Mouse (Mus musculus) forebrain, embryonic 16.5 days (tissue): ENCODE measurements at regions not wholly inside any gene's neighbourhood (a gene's known extent, or its start where the extent isn't known, plus 50 kb on each side); places are given as distances from the start of the nearest gene placed in this dataset.
"Not testable (repeated sequence)": the region's sequence is repeated elsewhere in the genome, so short reads cannot be mapped to it uniquely, and the experiment has no call there.

Experiments used
- ATAC-seq: fragments of 200-750 bp; cut with Nextera tagmentation; 2 replicates; pipeline ENCODE4 v1.8.0; 2017; ENCODE audit warnings: mild to moderate bottlenecking, moderate library complexity
- H3K27ac ChIP-seq: fragments of 300-500 bp; sonication (generic); 2 replicates; pipeline ENCODE4 v1.5.1; 2014; ENCODE audit warnings: low read length, control low read depth
- H3K27me3 ChIP-seq: fragments of 300-500 bp; sonication (generic); replicated peaks from 2 replicates; pipeline ENCODE4 v1.6.1; 2014; ENCODE audit warnings: low read length; ENCODE audit not compliant: control insufficient read depth, insufficient read depth
- H3K36me3 ChIP-seq: fragments of 300-500 bp; sonication (generic); 2 replicates; pipeline ENCODE4 v1.6.1; 2014; ENCODE audit not compliant: control insufficient read depth, insufficient read depth
- H3K4me1 ChIP-seq: fragments of 300-500 bp; sonication (generic); replicated peaks from 2 replicates; pipeline ENCODE4 v1.6.1; 2014; ENCODE audit warnings: low read length; ENCODE audit not compliant: control insufficient read depth, insufficient read depth
- H3K4me2 ChIP-seq: fragments of 300-500 bp; sonication (generic); 2 replicates; pipeline ENCODE4 v1.6.1; 2014; ENCODE audit warnings: mild to moderate bottlenecking, low read length, control low read depth
- H3K4me3 ChIP-seq: fragments of 300-500 bp; sonication (generic); replicated peaks from 2 replicates; pipeline ENCODE4 v1.5.1; 2014; ENCODE audit warnings: mild to moderate bottlenecking, low read length, control low read depth
- H3K9ac ChIP-seq: fragments of 300-500 bp; sonication (generic); replicated peaks from 2 replicates; pipeline ENCODE4 v1.6.1; 2014; ENCODE audit warnings: low read depth, low read length, control low read depth
- H3K9me3 ChIP-seq: fragments of 300-500 bp; sonication (generic); 2 replicates; pipeline ENCODE4 v1.6.1; 2016; ENCODE audit warnings: low read length; ENCODE audit not compliant: control insufficient read depth
- WGBS: fragments of 180-500 bp; shearing (Covaris S2); extraction: QIAGEN DNeasy Blood & Tissue Kit; methylation state at CpG from one replicate; pipeline ENCODE4 v1.1.7; 2014; 5-methylcytosine and 5-hydroxymethylcytosine counted together

GRCm38 (mm10) chr15:92975774-92976173 lies 299.2 kb downstream of the Gxylt1 start:
- Histone ChIP-seq H3K9me3 (no peaks in the 10 kb centered on the region), H3K27me3 (no peaks in the 10 kb centered on the region)
- no peak for ATAC-seq

GRCm38 (mm10) chr15:92974931-92975330 lies 300.0 kb downstream of the Gxylt1 start:
- Histone ChIP-seq H3K9me3 (no peaks in the 10 kb centered on the region), H3K4me2 (no peak overlapping the region), H3K36me3 (no peaks in the 10 kb centered on the region), H3K4me1 (no peaks in the 10 kb centered on the region; the same call in 1 of the 2 replicates), H3K27me3 (no peaks in the 10 kb centered on the region), H3K4me3 (no peak overlapping the region), H3K27ac (no peak overlapping the region), H3K9ac (no peak overlapping the region)
- peak; percentile 75; the same call in 1 of the 2 replicates for ATAC-seq
- WGBS: 87% methylated on average over 3 of the region's 3 CpGs

More at GRCm38 (mm10) chr15:92975774-92976173, 299.2 kb downstream of the Gxylt1 start:
- 75% methylated on average over 4 of the region's 4 CpGs for WGBS
- Histone ChIP-seq H3K36me3 (no peaks in the 10 kb centered on the region), H3K9ac (no peak overlapping the region), H3K4me1 (no peaks in the 10 kb centered on the region; the same call in 1 of the 2 replicates), H3K27ac (no peak overlapping the region), H3K4me3 (no peak overlapping the region), H3K4me2 (no peak overlapping the region)

GRCm38 (mm10) chr15:92973651-92974229 lies 301.2 kb downstream of the Gxylt1 start:
- ATAC-seq: no peak
- H3K9ac ChIP-seq: no peak overlapping the region
- H3K4me1 ChIP-seq: no peaks in the 10 kb centered on the region; the same call in 1 of the 2 replicates
- 73% methylated on average over 9 of the region's 9 CpGs for WGBS
- H3K9me3 ChIP-seq: no peaks in the 10 kb centered on the region
- no peaks in the 10 kb centered on the region for H3K27me3 ChIP-seq
- no peaks in the 10 kb centered on the region for H3K36me3 ChIP-seq
- H3K4me3 ChIP-seq: no peak overlapping the region
- peak overlapping the region; percentile 33; the same call in 1 of the 2 replicates for H3K27ac ChIP-seq
- H3K4me2 ChIP-seq: no peak overlapping the region

- WGBS: 92% methylated on average over 1 of the region's 1 CpGs
Observed at GRCm38 (mm10) chr15:92965556-92965955, 309.4 kb downstream of the Gxylt1 start.

GRCm38 (mm10) chr15:92964901-92965300 lies 310.1 kb downstream of the Gxylt1 start:
- Histone ChIP-seq H3K9me3 (no peaks in the 10 kb centered on the region), H3K9ac (no peak overlapping the region), H3K4me2 (no peak overlapping the region), H3K27me3 (no peaks in the 10 kb centered on the region), H3K4me3 (no peak overlapping the region), H3K27ac (no peak overlapping the region), H3K36me3 (no peaks in the 10 kb centered on the region), H3K4me1 (no peaks in the 10 kb centered on the region)
- ATAC-seq: no peak
- WGBS: 73% methylated on average over 3 of the region's 3 CpGs

More at GRCm38 (mm10) chr15:92965556-92965955, 309.4 kb downstream of the Gxylt1 start:
- Histone ChIP-seq H3K27ac (no peak overlapping the region), H3K9ac (no peak overlapping the region), H3K4me2 (no peak overlapping the region), H3K36me3 (no peaks in the 10 kb centered on the region), H3K4me3 (no peak overlapping the region), H3K9me3 (no peaks in the 10 kb centered on the region), H3K27me3 (no peaks in the 10 kb centered on the region), H3K4me1 (no peaks in the 10 kb centered on the region)
- ATAC-seq: no peak

- no peak overlapping the region for H3K9ac ChIP-seq
- 81% methylated on average over 1 of the region's 1 CpGs for WGBS
- H3K9me3 ChIP-seq: no peaks in the 10 kb centered on the region
- H3K4me2 ChIP-seq: no peak overlapping the region
- no peak overlapping the region for H3K27ac ChIP-seq
- H3K4me3 ChIP-seq: no peak overlapping the region
- ATAC-seq: no peak
- H3K36me3 ChIP-seq: no peaks in the 10 kb centered on the region
- no peaks in the 10 kb centered on the region for H3K4me1 ChIP-seq
- H3K27me3 ChIP-seq: no peaks in the 10 kb centered on the region
Observed at GRCm38 (mm10) chr15:92964131-92964530, 310.8 kb downstream of the Gxylt1 start.

- 93% methylated on average over 3 of the region's 3 CpGs for WGBS
- H3K4me2 ChIP-seq, H3K4me3 ChIP-seq, H3K27me3 ChIP-seq, H3K36me3 ChIP-seq, H3K9ac ChIP-seq, ATAC-seq, H3K27ac ChIP-seq, H3K4me1 ChIP-seq, H3K9me3 ChIP-seq: not testable (repeated sequence)
Observed at GRCm38 (mm10) chr15:92950912-92951311, 324.1 kb downstream of the Gxylt1 start.

GRCm38 (mm10) chr15:92946216-92946615 lies 328.8 kb downstream of the Gxylt1 start:
- Histone ChIP-seq H3K4me3 (no peak overlapping the region), H3K9ac (no peak overlapping the region), H3K27ac (no peak overlapping the region), H3K4me2 (no peak overlapping the region), H3K9me3 (no peaks in the 10 kb centered on the region), H3K36me3 (no peaks in the 10 kb centered on the region), H3K4me1 (peaks cover 7% of the 10 kb centered on the region), H3K27me3 (no peaks in the 10 kb centered on the region)
- ATAC-seq: peak; percentile 45; the same call in 1 of the 2 replicates
- 23% methylated on average over 5 of the region's 5 CpGs for WGBS

GRCm38 (mm10) chr15:92903821-92904220 lies 371.2 kb downstream of the Gxylt1 start:
- Histone ChIP-seq H3K27ac (no peak overlapping the region), H3K4me2 (no peak overlapping the region), H3K27me3 (no peaks in the 10 kb centered on the region), H3K9me3 (no peaks in the 10 kb centered on the region), H3K4me1 (no peaks in the 10 kb centered on the region), H3K4me3 (no peak overlapping the region), H3K9ac (no peak overlapping the region), H3K36me3 (no peaks in the 10 kb centered on the region)
- ATAC-seq: no peak
- 73% methylated on average over 8 of the region's 8 CpGs for WGBS

- no peak overlapping the region for H3K4me2 ChIP-seq
- H3K4me1 ChIP-seq: no peaks in the 10 kb centered on the region
- H3K36me3 ChIP-seq: no peaks in the 10 kb centered on the region
- H3K27ac ChIP-seq: no peak overlapping the region
- 92% methylated on average over 7 of the region's 7 CpGs for WGBS
- no peak overlapping the region for H3K4me3 ChIP-seq
- H3K9ac ChIP-seq: no peak overlapping the region
- H3K27me3 ChIP-seq: no peaks in the 10 kb centered on the region
- no peaks in the 10 kb centered on the region for H3K9me3 ChIP-seq
- ATAC-seq: no peak
Observed at GRCm38 (mm10) chr15:92897277-92897676, 377.7 kb downstream of the Gxylt1 start.
